Mouse (Mus musculus) limb, embryonic 14.5 days (tissue): ENCODE results near the gene Whamm. TPM values are rescaled to one million over a fixed set of nuclear protein-coding genes. Genes with fewer than 3 reads are reported as not detected.

Source experiments
- ATAC-seq: fragments of 200-750 bp; cut with Nextera tagmentation; 2 replicates; pipeline ENCODE4 v1.8.0; 2017; ENCODE audit warnings: low read depth, moderate number of reproducible peaks, moderate TSS enrichment; ENCODE audit not compliant: low FRiP score
- DNase-seq: peaks from one replicate; pipeline ENCODE4 v3.0.0-alpha.2; 2015; ENCODE audit warnings: low spot score
- H3K27ac ChIP-seq: fragments of 300-500 bp; sonication (generic); replicated peaks from 2 replicates; pipeline ENCODE4 v1.5.1; 2014; ENCODE audit warnings: low read depth, mild to moderate bottlenecking, low read length, moderate library complexity, mixed read lengths
- H3K27me3 ChIP-seq: fragments of 300-500 bp; sonication (generic); 2 replicates; pipeline ENCODE4 v1.6.1; 2014; ENCODE audit warnings: low read length, mixed read lengths; ENCODE audit not compliant: control insufficient read depth, insufficient read depth
- H3K36me3 ChIP-seq: fragments of 300-500 bp; sonication (generic); 2 replicates; pipeline ENCODE4 v1.6.1; 2014; ENCODE audit warnings: mild to moderate bottlenecking, low read length, moderate library complexity, mixed read lengths; ENCODE audit not compliant: control insufficient read depth, insufficient read depth
- H3K4me1 ChIP-seq: fragments of 300-500 bp; sonication (generic); 2 replicates; pipeline ENCODE4 v1.6.1; 2014; ENCODE audit warnings: antibody characterized with exemption, low read length, mixed read lengths; ENCODE audit not compliant: control insufficient read depth, insufficient read depth
- H3K4me2 ChIP-seq: fragments of 300-500 bp; sonication (generic); replicated peaks from 2 replicates; pipeline ENCODE4 v1.6.1; 2014; ENCODE audit warnings: low read depth, mild to moderate bottlenecking, low read length, moderate library complexity; ENCODE audit not compliant: severe bottlenecking
- H3K4me3 ChIP-seq: fragments of 300-500 bp; sonication (generic); replicated peaks from 2 replicates; pipeline ENCODE4 v1.5.1; 2014; ENCODE audit warnings: low read length
- H3K9ac ChIP-seq: fragments of 300-500 bp; sonication (generic); 2 replicates; pipeline ENCODE4 v1.6.1; 2014; ENCODE audit warnings: mild to moderate bottlenecking, low read depth, low read length, moderate library complexity; ENCODE audit not compliant: severe bottlenecking
- H3K9me3 ChIP-seq: fragments of 300-500 bp; sonication (generic); 2 replicates; pipeline ENCODE4 v1.6.1; 2016; ENCODE audit warnings: low read length; ENCODE audit not compliant: control insufficient read depth
- POLR2A ChIP-seq: fragments of 200-500 bp; IDR thresholded peaks from 2 replicates; pipeline ENCODE4 v1.8.0; 2012; ENCODE audit warnings: inconsistent platforms, mild to moderate bottlenecking, moderate library complexity, borderline replicate concordance; ENCODE audit not compliant: insufficient read depth, insufficient read length; ENCODE audit errors: extremely low read depth
- WGBS: fragments of 180-500 bp; shearing (Covaris S2); extraction: QIAGEN DNeasy Blood & Tissue Kit; methylation state at CpG from one replicate; pipeline ENCODE4 v1.1.7; 2014; 5-methylcytosine and 5-hydroxymethylcytosine counted together
- polyA plus RNA-seq, 2 experiments: library from polyadenylated mRNA; depleted of rRNA in 1 of 2; stranded (reverse) in 1 of 2; unstranded in 1 of 2; fragments of >200 nt; fragmentation: Nextera tagmentation in 1 of 2; extraction: Ambion mirVana in 1 of 2; gene quantifications; 2 replicates each; pipeline versions ENCODE4 v1.2.1 to v1.2.3; 2012 to 2014

The Whamm gene
- polyA plus RNA-seq, 2 experiments = 5.4 to 10.4 TPM

GRCm38 (mm10) chr7:81583512-81583911 lies 12.4 kb downstream of the Whamm start:
- H3K27me3 ChIP-seq = no peaks in the 10 kb centered on the region
- no peak overlapping the region for H3K4me2 ChIP-seq
- no peaks in the 10 kb centered on the region for H3K9me3 ChIP-seq
- H3K4me1 ChIP-seq = no peaks in the 10 kb centered on the region
- H3K4me3 ChIP-seq = no peak overlapping the region
- no peak overlapping the region for H3K9ac ChIP-seq
- ATAC-seq (no peak), DNase-seq (no peak)
- TF ChIP-seq POLR2A = no peak
- peaks cover 23% of the 10 kb centered on the region for H3K36me3 ChIP-seq
- WGBS = 61% methylated on average over 3 of the region's 3 CpGs
- no peak overlapping the region for H3K27ac ChIP-seq

GRCm38 (mm10) chr7:81585326-81585725 lies 14.3 kb downstream of the Whamm start:
- ATAC-seq (no peak), DNase-seq (no peak)
- H3K4me3 ChIP-seq = no peak overlapping the region
- no peak overlapping the region for H3K9ac ChIP-seq
- TF ChIP-seq POLR2A = no peak
- no peaks in the 10 kb centered on the region for H3K9me3 ChIP-seq
- no peak overlapping the region for H3K4me2 ChIP-seq
- 91% methylated on average over 7 of the region's 7 CpGs for WGBS
- no peaks in the 10 kb centered on the region for H3K4me1 ChIP-seq
- H3K27ac ChIP-seq = no peak overlapping the region
- no peaks in the 10 kb centered on the region for H3K27me3 ChIP-seq
- peaks cover 25% of the 10 kb centered on the region for H3K36me3 ChIP-seq

- no peak overlapping the region for H3K27ac ChIP-seq
- H3K27me3 ChIP-seq = no peaks in the 10 kb centered on the region
- no peak overlapping the region for H3K4me2 ChIP-seq
- no peaks in the 10 kb centered on the region for H3K4me1 ChIP-seq
- DNase-seq (no peak), ATAC-seq (no peak)
- 91% methylated on average over 4 of the region's 4 CpGs for WGBS
- no peak for TF ChIP-seq POLR2A
- peaks cover 41% of the 10 kb centered on the region for H3K36me3 ChIP-seq
- no peak overlapping the region for H3K4me3 ChIP-seq
- no peak overlapping the region for H3K9ac ChIP-seq
- H3K9me3 ChIP-seq = no peaks in the 10 kb centered on the region
Measured at GRCm38 (mm10) chr7:81587238-81587637, 16.2 kb downstream of the Whamm start.

- no peaks in the 10 kb centered on the region for H3K9me3 ChIP-seq
- no peaks in the 10 kb centered on the region for H3K27me3 ChIP-seq
- no peaks in the 10 kb centered on the region for H3K4me1 ChIP-seq
- no peak overlapping the region for H3K4me3 ChIP-seq
- DNase-seq (no peak), ATAC-seq (no peak)
- H3K9ac ChIP-seq = no peak overlapping the region
- WGBS = 87% methylated on average over 9 of the region's 9 CpGs
- H3K4me2 ChIP-seq = no peak overlapping the region
- TF ChIP-seq POLR2A = no peak
- no peak overlapping the region for H3K27ac ChIP-seq
- H3K36me3 ChIP-seq = peaks cover 53% of the 10 kb centered on the region
Measured at GRCm38 (mm10) chr7:81592686-81593085, 21.6 kb downstream of the Whamm start.

GRCm38 (mm10) chr7:81593387-81593786 lies 22.3 kb downstream of the Whamm start:
- Histone ChIP-seq H3K4me1 (no peaks in the 10 kb centered on the region), H3K9me3 (no peaks in the 10 kb centered on the region), H3K9ac (no peak overlapping the region), H3K4me3 (no peak overlapping the region), H3K27ac (no peak overlapping the region), H3K36me3 (peaks cover 58% of the 10 kb centered on the region), H3K4me2 (no peak overlapping the region), H3K27me3 (no peaks in the 10 kb centered on the region)
- DNase-seq (no peak), ATAC-seq (no peak)
- no peak for TF ChIP-seq POLR2A
- WGBS = 83% methylated on average over 8 of the region's 8 CpGs

DNA sequence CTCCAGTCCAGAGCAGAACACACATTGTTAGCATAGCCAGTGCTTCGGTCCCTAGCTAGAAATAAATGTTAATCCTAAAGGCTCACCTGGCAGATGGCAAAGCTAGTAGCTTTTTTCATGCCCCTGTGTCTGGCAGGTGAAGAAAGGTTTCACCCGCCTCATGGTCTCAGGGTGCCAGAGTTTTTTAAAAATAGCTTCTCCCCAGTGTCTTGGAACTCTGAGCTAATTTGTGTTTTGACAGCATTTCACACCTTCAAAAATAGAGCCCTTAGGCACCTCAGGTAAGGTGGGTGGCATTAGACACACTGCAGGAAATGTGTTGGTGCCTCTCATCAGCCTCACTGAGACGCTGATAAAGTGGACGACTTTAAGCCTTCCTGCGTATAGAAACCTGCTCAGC lies 24.0 kb downstream of the Whamm start:
- Histone ChIP-seq H3K27ac (no peak overlapping the region), H3K9ac (no peak overlapping the region), H3K4me3 (no peak overlapping the region), H3K4me2 (no peak overlapping the region), H3K27me3 (no peaks in the 10 kb centered on the region), H3K4me1 (no peaks in the 10 kb centered on the region), H3K9me3 (no peaks in the 10 kb centered on the region), H3K36me3 (peaks cover 57% of the 10 kb centered on the region)
- WGBS = 82% methylated on average over 5 of the region's 5 CpGs
- DNase-seq (no peak), ATAC-seq (no peak)
- TF ChIP-seq POLR2A = no peak
